Mouse (Mus musculus) stomach, embryonic 15.5 days (tissue): ENCODE data around the gene Gm21818. TPM values are rescaled to one million over a fixed set of nuclear protein-coding genes. Genes with fewer than 3 reads are reported as not detected.

Experiments
- polyA plus RNA-seq: library from polyadenylated mRNA; unstranded; fragments of >200 nt; fragmentation: Nextera tagmentation; extraction: Ambion mirVana; gene quantifications from 2 replicates; pipeline ENCODE4 v1.2.1, GENCODE M21; 2015

Gm21818 gene
- polyA plus RNA-seq, 1 experiment from 2014 or later, result not detected

Other genes with a start within 250 kb of the Gm21818 start
- gene Gm21761, start 243.2 kb upstream of the Gm21818 start, polyA plus RNA-seq, result not detected in 2 replicates
- not detected in 2 replicates for gene B020031M17Rik, start 221.6 kb upstream of the Gm21818 start, polyA plus RNA-seq
- not detected in 2 replicates for gene Gm36079, start 145.4 kb upstream of the Gm21818 start, polyA plus RNA-seq
- 0.18 TPM in 1 of 2 replicates, not detected in the other for gene Gm21188, start 120.2 kb upstream of the Gm21818 start, polyA plus RNA-seq
- not detected in 2 replicates for gene Gm20767, start 32.2 kb upstream of the Gm21818 start, polyA plus RNA-seq
- not detected in 2 replicates for gene Gm21762, start 43.5 kb downstream of the Gm21818 start, polyA plus RNA-seq
- not detected in 2 replicates for gene Gm21731, start 66.7 kb downstream of the Gm21818 start, polyA plus RNA-seq
- gene AF067061, start 90.7 kb downstream of the Gm21818 start, polyA plus RNA-seq, result not detected in 2 replicates
- 0.55 and 0.90 TPM in 2 replicates for gene BC147527, start 128.0 kb downstream of the Gm21818 start, polyA plus RNA-seq
- gene Tcstv3, start 144.4 kb downstream of the Gm21818 start, polyA plus RNA-seq, result not detected in 2 replicates